Mouse (Mus musculus) heart, embryonic 14.5 days (tissue): ENCODE measurements around the gene D8Ertd738e. TPM values are rescaled to one million over a fixed set of nuclear protein-coding genes. Genes with fewer than 3 reads are reported as not detected.
A peak's percentile ranks its signal among the peaks of the same experiment; 100 is the strongest.

Experiments
- ATAC-seq: fragments of 200-750 bp; cut with Nextera tagmentation; 2 replicates; pipeline ENCODE4 v1.8.0; 2017; ENCODE audit warnings: low read depth, moderate TSS enrichment; ENCODE audit not compliant: insufficient number of reproducible peaks, insufficient read depth, low FRiP score
- H3K27ac ChIP-seq, 2 experiments: fragments of 200-500 bp in 1 of 2; fragments of 300-500 bp in 1 of 2; sonication (generic) in 1 of 2; replicated peaks in 1 of 2; 2 replicates each; pipeline ENCODE4 v1.5.1; 2012 to 2014; ENCODE audit warnings: low read depth in 2 of 2, low read length in 2 of 2, control low read depth in 1 of 2, mild to moderate bottlenecking in 1 of 2, mixed read lengths in 1 of 2; ENCODE audit not compliant: control insufficient read depth in 1 of 2, insufficient read depth in 1 of 2
- H3K27me3 ChIP-seq: fragments of 300-500 bp; sonication (generic); 2 replicates; pipeline ENCODE4 v1.6.1; 2014; ENCODE audit warnings: mild to moderate bottlenecking, low read length, control low read depth; ENCODE audit not compliant: control insufficient read depth, insufficient read depth
- H3K36me3 ChIP-seq: fragments of 300-500 bp; sonication (generic); 2 replicates; pipeline ENCODE4 v1.6.1; 2014; ENCODE audit warnings: mild to moderate bottlenecking, control low read depth, low read length, mixed read lengths; ENCODE audit not compliant: control insufficient read depth, insufficient read depth
- H3K4me1 ChIP-seq, 2 experiments: fragments of 200-500 bp in 1 of 2; fragments of 300-500 bp in 1 of 2; sonication (generic) in 1 of 2; 2 replicates each; pipeline ENCODE4 v1.6.1; 2012 to 2014; ENCODE audit warnings: low read length in 2 of 2, control low read depth in 1 of 2, mixed read lengths in 1 of 2; ENCODE audit not compliant: control insufficient read depth in 2 of 2, insufficient read depth in 2 of 2
- H3K4me2 ChIP-seq: fragments of 300-500 bp; sonication (generic); 2 replicates; pipeline ENCODE4 v1.6.1; 2014; ENCODE audit warnings: mild to moderate bottlenecking, low read length
- H3K4me3 ChIP-seq, 2 experiments: fragments of 200-500 bp in 1 of 2; fragments of 300-500 bp in 1 of 2; sonication (generic) in 1 of 2; 2 replicates each; pipeline ENCODE4 v1.5.1; 2012 to 2014; ENCODE audit warnings: low read length in 2 of 2, mild to moderate bottlenecking in 2 of 2, control low read depth in 1 of 2, low read depth in 1 of 2, moderate library complexity in 1 of 2; ENCODE audit not compliant: control insufficient read depth in 1 of 2, insufficient read depth in 1 of 2
- H3K9ac ChIP-seq: fragments of 300-500 bp; sonication (generic); 2 replicates; pipeline ENCODE4 v1.6.1; 2014; ENCODE audit warnings: mild to moderate bottlenecking, low read length
- H3K9me3 ChIP-seq: fragments of 300-500 bp; sonication (generic); 2 replicates; pipeline ENCODE4 v1.6.1; 2016; ENCODE audit warnings: low read length, control low read depth; ENCODE audit not compliant: control insufficient read depth
- WGBS: fragments of 180-500 bp; shearing (Covaris S2); extraction: QIAGEN DNeasy Blood & Tissue Kit; methylation state at CpG from one replicate; pipeline ENCODE4 v1.1.7; 2014; 5-methylcytosine and 5-hydroxymethylcytosine counted together
- polyA plus RNA-seq: library from polyadenylated mRNA; unstranded; fragments of >200 nt; fragmentation: Nextera tagmentation; extraction: Ambion mirVana; gene quantifications from 2 replicates; pipeline ENCODE4 v1.2.1, GENCODE M21; 2014

The D8Ertd738e gene
- polyA plus RNA-seq, 1 experiment from 2014 or later = 400 TPM

- no peak overlapping the region for H3K4me2 ChIP-seq
- H3K9me3 ChIP-seq = no peaks in the 10 kb centered on the region
- ATAC-seq = no peak
- no peaks in the 10 kb centered on the region for H3K27me3 ChIP-seq
- H3K27ac ChIP-seq = no peak overlapping the region
- 92% methylated on average over 3 of the region's 3 CpGs for WGBS
- H3K36me3 ChIP-seq = peaks cover 69% of the 10 kb centered on the region
- peaks cover 15 to 43% of the 10 kb centered on the region in 2 experiments for H3K4me1 ChIP-seq
- H3K4me3 ChIP-seq = no peak overlapping the region
- no peak overlapping the region for H3K9ac ChIP-seq
These were observed 42.9 kb downstream of the D8Ertd738e start for GRCm38 (mm10) chr8:84206666-84207065.

- Histone ChIP-seq H3K4me1 (peaks cover 19 to 36% of the 10 kb centered on the region in 2 experiments), H3K27ac (no peak overlapping the region), H3K36me3 (peaks cover 54% of the 10 kb centered on the region), H3K9me3 (no peaks in the 10 kb centered on the region), H3K4me2 (0 out of 2 replicates have a peak overlapping the region, but pooled peaks have one; percentile 4), H3K27me3 (no peaks in the 10 kb centered on the region), H3K4me3 (no peak overlapping the region), H3K9ac (no peak overlapping the region)
- ATAC-seq = no peak
- WGBS = 92% methylated on average over 5 of the region's 5 CpGs
These were observed 44.4 kb downstream of the D8Ertd738e start for GRCm38 (mm10) chr8:84205073-84205472.

- Histone ChIP-seq H3K36me3 (peaks cover 45% of the 10 kb centered on the region), H3K4me2 (peak overlapping the region; percentile 91), H3K9me3 (no peaks in the 10 kb centered on the region), H3K27ac (peak overlapping the region; percentile 98 to 99), H3K27me3 (no peaks in the 10 kb centered on the region), H3K9ac (peak overlapping the region; percentile 95), H3K4me1 (peaks cover 25 to 45% of the 10 kb centered on the region in 2 experiments), H3K4me3 (peak overlapping the region; percentile 64 to 83)
- peak; percentile 10; the same call in 1 of the 2 replicates for ATAC-seq
- 41% methylated on average over 13 of the region's 13 CpGs for WGBS
These were observed 45.3 kb downstream of the D8Ertd738e start for GRCm38 (mm10) chr8:84203975-84204772.

GRCm38 (mm10) chr8:84202938-84203917, 46.3 kb downstream of the D8Ertd738e start:
- ATAC-seq = peak; percentile 62
- peak overlapping the region; percentile 64 to 83 for H3K4me3 ChIP-seq
- H3K27ac ChIP-seq = peak overlapping the region; percentile 98 to 99
- peaks cover 36% of the 10 kb centered on the region for H3K36me3 ChIP-seq
- 4% methylated on average over 34 of the region's 34 CpGs for WGBS
- peak overlapping the region; percentile 95 for H3K9ac ChIP-seq
- peak overlapping the region; percentile 91 for H3K4me2 ChIP-seq
- no peaks in the 10 kb centered on the region for H3K9me3 ChIP-seq
- H3K27me3 ChIP-seq = no peaks in the 10 kb centered on the region
- peaks cover 33 to 54% of the 10 kb centered on the region in 2 experiments for H3K4me1 ChIP-seq

DNA sequence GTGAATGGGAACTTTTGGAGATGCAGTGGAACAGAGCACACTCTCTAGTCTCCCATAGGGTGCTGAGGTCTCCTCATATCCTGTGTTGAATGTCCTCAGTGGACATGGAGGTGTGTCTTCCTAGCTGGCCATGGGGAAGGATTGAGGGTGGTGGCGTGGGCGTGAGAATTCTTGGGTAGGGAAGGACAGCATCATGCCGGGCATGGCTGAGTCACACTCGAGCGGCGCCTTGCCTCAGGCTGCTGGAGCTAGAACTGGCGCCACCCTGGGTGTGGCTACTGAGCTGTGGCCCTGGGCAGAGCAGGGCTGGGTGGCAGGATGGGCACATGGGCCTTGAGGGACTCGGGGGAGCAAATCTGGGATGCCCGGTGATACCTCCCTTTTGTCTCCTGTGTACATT, 47.1 kb downstream of the D8Ertd738e start:
- 65% methylated on average over 9 of the region's 9 CpGs for WGBS
- Histone ChIP-seq H3K9ac (peak overlapping the region; percentile 95), H3K4me1 (peaks cover 39 to 55% of the 10 kb centered on the region in 2 experiments), H3K9me3 (no peaks in the 10 kb centered on the region), H3K4me2 (peak overlapping the region; percentile 91), H3K27ac (peak overlapping the region; percentile 98 to 99), H3K27me3 (no peaks in the 10 kb centered on the region), H3K36me3 (peaks cover 32% of the 10 kb centered on the region), H3K4me3 (peak overlapping the region; percentile 64 to 83)
- no peak for ATAC-seq

DNA sequence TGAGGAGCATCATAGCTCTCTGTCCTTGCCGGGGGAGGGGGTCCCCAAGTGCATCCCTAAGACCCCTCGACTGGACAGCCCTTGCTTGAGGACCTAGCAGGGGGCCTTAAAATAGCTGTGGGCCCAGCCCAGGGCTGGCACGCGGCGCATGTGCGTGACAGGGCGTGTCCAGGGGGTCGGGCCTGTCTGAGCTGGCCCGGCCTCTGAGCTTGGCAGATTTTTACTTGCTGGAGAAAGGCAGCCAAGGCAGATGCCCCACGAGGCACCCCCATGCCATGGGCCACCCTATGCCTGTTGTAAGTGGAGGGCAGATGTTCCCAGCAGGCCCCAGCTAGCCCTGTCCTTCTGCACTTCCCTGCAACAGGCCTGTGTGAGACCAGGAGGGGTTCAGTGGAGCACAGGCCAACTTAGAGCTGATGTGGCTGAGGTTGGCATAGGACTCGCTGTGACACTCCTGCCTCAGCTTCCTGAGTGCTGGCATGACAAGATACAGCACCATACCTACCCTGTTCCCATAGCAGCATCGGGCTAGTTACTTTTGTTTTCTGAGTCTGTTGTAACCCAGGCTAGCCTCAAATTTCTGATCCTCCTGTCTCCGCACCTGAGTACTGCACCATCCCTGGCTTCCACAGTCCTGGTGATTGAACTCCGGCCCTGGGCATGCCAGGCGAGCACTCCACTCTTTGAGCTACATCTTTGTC, 47.8 kb downstream of the D8Ertd738e start:
- peak; percentile 5; the same call in 1 of the 2 replicates for ATAC-seq
- peak overlapping the region; percentile 91 for H3K4me2 ChIP-seq
- H3K36me3 ChIP-seq = peaks cover 28% of the 10 kb centered on the region
- H3K9me3 ChIP-seq = no peaks in the 10 kb centered on the region
- peaks cover 41 to 55% of the 10 kb centered on the region in 2 experiments for H3K4me1 ChIP-seq
- H3K9ac ChIP-seq = peak overlapping the region; percentile 95
- WGBS = 29% methylated on average over 15 of the region's 15 CpGs
- peak overlapping the region; percentile 98 to 99 for H3K27ac ChIP-seq
- no peaks in the 10 kb centered on the region for H3K27me3 ChIP-seq
- peak overlapping the region; percentile 64 to 83 for H3K4me3 ChIP-seq
